Mouse (Mus musculus) heart, postnatal 0 days (tissue): ENCODE results near the gene Adora2b.

Experiments
- CTCF ChIP-seq: IDR thresholded peaks from 2 replicates; pipeline ENCODE4 v1.5.1; 2016; ENCODE audit warnings: antibody characterized with exemption, control low read depth, low read depth
- EP300 ChIP-seq: IDR thresholded peaks from 2 replicates; pipeline ENCODE4 v1.6.1; 2016; ENCODE audit warnings: antibody characterized with exemption, low read depth

DNA sequence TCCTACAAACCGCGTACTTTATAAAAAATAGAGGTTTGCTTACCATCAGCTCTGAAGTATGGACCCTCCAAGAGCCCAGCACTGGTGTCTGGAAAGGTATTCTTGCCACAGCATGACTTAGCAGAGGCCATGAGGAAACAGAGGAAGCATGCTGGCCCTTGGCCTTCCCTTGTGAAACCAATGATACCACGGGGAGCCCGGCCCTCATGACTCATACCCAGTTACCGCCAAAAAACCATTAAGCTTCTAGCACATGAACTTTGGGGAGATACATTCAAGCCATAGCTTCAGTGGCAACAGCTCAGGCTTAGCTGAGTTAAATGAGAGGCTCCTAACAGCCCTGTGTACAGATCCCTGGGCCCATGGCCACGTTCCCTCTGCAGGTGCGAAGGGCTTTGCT is 24.8 kb upstream of the Adora2b start:
- no peak for TF ChIP-seq CTCF
- TF ChIP-seq EP300, result no peak
